In genomic region chr11:118399891-118400565, GRCm38 (mm10) we compare ENCODE assay signal across 8 mouse cellular contexts. TPM values are rescaled to one million over a fixed set of nuclear protein-coding genes. Genes with fewer than 3 reads are reported as not detected.
DNase-seq lines count a peak whose midpoint lies in the region; ATAC-seq and TF ChIP-seq lines count a peak whose summit lies in the region.

No protein-coding gene starts in this region.

- H3K4me3 ChIP-seq in limb, embryonic 14.5 days (replicated peaks; ENCODE audit: low read length) = no peak overlapping the region
- H3K4me3 ChIP-seq in stomach, embryonic 14.5 days (ENCODE audit: low read depth, low read length) = no peak overlapping the region
- H3K4me3 ChIP-seq in forebrain, postnatal 0 days (ENCODE audit: low read depth, low read length) = no peak overlapping the region

- peak overlapping the region; percentile 71 for H3K27ac ChIP-seq in limb, embryonic 14.5 days (replicated peaks; ENCODE audit: low read depth, low read length)
- peak overlapping the region; percentile 83 for H3K27ac ChIP-seq in stomach, embryonic 14.5 days (ENCODE audit: low read length)
- H3K27ac ChIP-seq in forebrain, postnatal 0 days (ENCODE audit: low read depth, low read length) = no peak overlapping the region

- H3K4me2 ChIP-seq in limb, embryonic 14.5 days (replicated peaks; ENCODE audit: low read depth, low read length, severe bottlenecking) = no peak overlapping the region
- H3K4me2 ChIP-seq in stomach, embryonic 14.5 days (replicated peaks; ENCODE audit: low read depth, low read length) = peak overlapping the region; percentile 29; the same call in 1 of the 2 replicates
- no peak overlapping the region for H3K4me2 ChIP-seq in forebrain, postnatal 0 days (ENCODE audit: low read depth)

- intact Hi-C loops in gastrocnemius, postnatal 14 days (cut with DNase I; ENCODE audit: low total_unique reads) = no loop called here

- DNase-seq in gastrocnemius, postnatal 14 days = peak; percentile 4
- DNase-seq in gastrocnemius, postnatal 25 days = no peak
- peak; percentile 3 for DNase-seq in right cerebral cortex, postnatal 14 days
- DNase-seq in right cerebral cortex, postnatal 36 days (ENCODE audit: low spot score in 2 of 2) = no peak
- no peak for DNase-seq in limb, embryonic 14.5 days (ENCODE audit: low spot score)
- DNase-seq in spleen, postnatal 36 days (ENCODE audit: low spot score in 2 of 2) = no peak
- no peak for DNase-seq in forebrain, postnatal 0 days

- H3K9me3 ChIP-seq in limb, embryonic 14.5 days (ENCODE audit: control insufficient read depth, low read length) = no peaks in the 10 kb centered on the region
- no peaks in the 10 kb centered on the region for H3K9me3 ChIP-seq in stomach, embryonic 14.5 days (ENCODE audit: control insufficient read depth, low read depth, low read length)
- H3K9me3 ChIP-seq in forebrain, postnatal 0 days (ENCODE audit: low read length) = no peaks in the 10 kb centered on the region

- H3K27me3 ChIP-seq in limb, embryonic 14.5 days (ENCODE audit: control insufficient read depth, insufficient read depth, low read length) = no peaks in the 10 kb centered on the region
- H3K27me3 ChIP-seq in stomach, embryonic 14.5 days (ENCODE audit: control insufficient read depth, insufficient read depth, low read length) = no peaks in the 10 kb centered on the region
- H3K27me3 ChIP-seq in forebrain, postnatal 0 days (ENCODE audit: insufficient read depth, low read length) = no peaks in the 10 kb centered on the region

- TF ChIP-seq POLR2A in limb, embryonic 14.5 days (IDR thresholded peaks at IDR 0.05; ENCODE audit: borderline replicate concordance, extremely low read depth, insufficient read depth, insufficient read length) = no peak

- ATAC-seq in limb, embryonic 14.5 days (ENCODE audit: low FRiP score, low read depth) = no peak
- peak; percentile 15 for ATAC-seq in stomach, embryonic 14.5 days (ENCODE audit: insufficient number of reproducible peaks, insufficient read depth, low FRiP score, low read depth)
- no peak for ATAC-seq in forebrain, postnatal 0 days

- no peak for TF ChIP-seq CTCF in forebrain, postnatal 0 days (IDR thresholded peaks at IDR 0.05; ENCODE audit: low read depth)

- 62% methylated on average over 5 of the region's 5 CpGs for WGBS in limb, embryonic 14.5 days
- 55% methylated on average over 5 of the region's 5 CpGs for WGBS in stomach, embryonic 14.5 days
- WGBS in forebrain, postnatal 0 days = 80% methylated on average over 5 of the region's 5 CpGs

- H3K9ac ChIP-seq in limb, embryonic 14.5 days (ENCODE audit: low read depth, low read length, severe bottlenecking) = peak overlapping the region; percentile 0; the same call in 1 of the 2 replicates
- H3K9ac ChIP-seq in stomach, embryonic 14.5 days (replicated peaks; ENCODE audit: low read depth, low read length) = no peak overlapping the region
- no peak overlapping the region for H3K9ac ChIP-seq in forebrain, postnatal 0 days

- peaks cover 29% of the 10 kb centered on the region for H3K4me1 ChIP-seq in limb, embryonic 14.5 days (ENCODE audit: control insufficient read depth, insufficient read depth, low read length)
- peaks cover 28% of the 10 kb centered on the region for H3K4me1 ChIP-seq in stomach, embryonic 14.5 days (ENCODE audit: control insufficient read depth, insufficient read depth, low read length)
- H3K4me1 ChIP-seq in forebrain, postnatal 0 days (ENCODE audit: insufficient read depth) = no peaks in the 10 kb centered on the region

- 0 out of 2 replicates have a peak, but pooled peaks cover 4% of the 10 kb centered on the region for H3K36me3 ChIP-seq in limb, embryonic 14.5 days (ENCODE audit: control insufficient read depth, insufficient read depth, low read length)
- no peaks in the 10 kb centered on the region for H3K36me3 ChIP-seq in stomach, embryonic 14.5 days (ENCODE audit: control insufficient read depth, insufficient read depth, low read length)
- H3K36me3 ChIP-seq in forebrain, postnatal 0 days (ENCODE audit: insufficient read depth) = no peaks in the 10 kb centered on the region

RNA-seq across cellular contexts. Expression of gene Lgals3bp, which starts 1.9 kb away (rescaled TPM):
- 10 to 100 TPM; 11.0 to 11.9 TPM for total RNA-seq in gastrocnemius, postnatal 14 days (2021)
- total RNA-seq in gastrocnemius, postnatal 25 days (2021) = 10 to 100 TPM; 11.0 to 14.7 TPM
- polyA plus RNA-seq in limb, embryonic 14.5 days (2012; rRNA removed) = 13.7 and 19.7 TPM in 2 replicates
- 8.2 and 8.7 TPM in 2 replicates for polyA plus RNA-seq in limb, embryonic 14.5 days (2014; fragmentation: Nextera tagmentation; extraction: Ambion mirVana)
- polyA plus RNA-seq in stomach, embryonic 14.5 days (2014; fragmentation: Nextera tagmentation; extraction: Ambion mirVana) = 39.0 and 39.2 TPM in 2 replicates
- 15.5 and 15.6 TPM in 2 replicates for total RNA-seq in forebrain, postnatal 0 days (2014; rRNA removed)
- polyA plus RNA-seq in forebrain, postnatal 0 days (2015; fragmentation: Nextera tagmentation; extraction: Ambion mirVana) = 13.7 and 16.4 TPM in 2 replicates

RNA-seq across cellular contexts. Expression of gene Cant1, which starts 18.9 kb away (rescaled TPM):
- total RNA-seq in gastrocnemius, postnatal 14 days (2021) = 10 to 100 TPM; 11.0 to 11.7 TPM
- total RNA-seq in gastrocnemius, postnatal 25 days (2021) = 1 to 10 TPM; 9.3 to 9.9 TPM
- 47.7 and 61.8 TPM in 2 replicates for polyA plus RNA-seq in limb, embryonic 14.5 days (2012; rRNA removed)
- 29.3 and 35.3 TPM in 2 replicates for polyA plus RNA-seq in limb, embryonic 14.5 days (2014; fragmentation: Nextera tagmentation; extraction: Ambion mirVana)
- polyA plus RNA-seq in stomach, embryonic 14.5 days (2014; fragmentation: Nextera tagmentation; extraction: Ambion mirVana) = 21.8 and 25.7 TPM in 2 replicates
- 38.6 and 52.4 TPM in 2 replicates for total RNA-seq in forebrain, postnatal 0 days (2014; rRNA removed)
- polyA plus RNA-seq in forebrain, postnatal 0 days (2015; fragmentation: Nextera tagmentation; extraction: Ambion mirVana) = 27.8 and 31.6 TPM in 2 replicates

RNA-seq across cellular contexts. Expression of gene C1qtnf1, which starts 28.0 kb away (rescaled TPM):
- total RNA-seq in gastrocnemius, postnatal 14 days (2021) = 10 to 100 TPM; 26.4 to 30.2 TPM
- total RNA-seq in gastrocnemius, postnatal 25 days (2021) = 10 to 100 TPM in 1 of 2 experiments, 1 to 10 TPM in 1; 9.2 to 13.4 TPM
- 12.5 and 16.0 TPM in 2 replicates for polyA plus RNA-seq in limb, embryonic 14.5 days (2012; rRNA removed)
- 10.3 and 12.4 TPM in 2 replicates for polyA plus RNA-seq in limb, embryonic 14.5 days (2014; fragmentation: Nextera tagmentation; extraction: Ambion mirVana)
- polyA plus RNA-seq in stomach, embryonic 14.5 days (2014; fragmentation: Nextera tagmentation; extraction: Ambion mirVana) = 7.0 and 7.9 TPM in 2 replicates
- total RNA-seq in forebrain, postnatal 0 days (2014; rRNA removed) = 5.1 and 8.5 TPM in 2 replicates
- polyA plus RNA-seq in forebrain, postnatal 0 days (2015; fragmentation: Nextera tagmentation; extraction: Ambion mirVana) = 5.4 and 5.9 TPM in 2 replicates

RNA-seq across cellular contexts. Expression of gene Timp2, which starts 44.5 kb away (rescaled TPM):
- 100 to 1,000 TPM; 119 to 133 TPM for total RNA-seq in gastrocnemius, postnatal 14 days (2021)
- total RNA-seq in gastrocnemius, postnatal 25 days (2021) = 10 to 100 TPM; 77.3 to 96.4 TPM
- 175 and 202 TPM in 2 replicates for polyA plus RNA-seq in limb, embryonic 14.5 days (2012; rRNA removed)
- 202 and 223 TPM in 2 replicates for polyA plus RNA-seq in limb, embryonic 14.5 days (2014; fragmentation: Nextera tagmentation; extraction: Ambion mirVana)
- 101 and 109 TPM in 2 replicates for polyA plus RNA-seq in stomach, embryonic 14.5 days (2014; fragmentation: Nextera tagmentation; extraction: Ambion mirVana)
- 174 and 208 TPM in 2 replicates for total RNA-seq in forebrain, postnatal 0 days (2014; rRNA removed)
- 121 and 165 TPM in 2 replicates for polyA plus RNA-seq in forebrain, postnatal 0 days (2015; fragmentation: Nextera tagmentation; extraction: Ambion mirVana)

RNA-seq across cellular contexts. Expression of gene Cep295nl, which starts 57.7 kb away (rescaled TPM):
- total RNA-seq in gastrocnemius, postnatal 14 days (2021) = 1 to 10 TPM; 1.3 TPM
- 1 to 10 TPM in 1 of 2 experiments, under 1 TPM in 1; 0.99 to 1.0 TPM for total RNA-seq in gastrocnemius, postnatal 25 days (2021)
- polyA plus RNA-seq in limb, embryonic 14.5 days (2012; rRNA removed) = 0.69 and 0.85 TPM in 2 replicates
- polyA plus RNA-seq in limb, embryonic 14.5 days (2014; fragmentation: Nextera tagmentation; extraction: Ambion mirVana) = 1.3 and 1.6 TPM in 2 replicates
- 0.62 TPM in 1 of 2 replicates, not detected in the other for polyA plus RNA-seq in stomach, embryonic 14.5 days (2014; fragmentation: Nextera tagmentation; extraction: Ambion mirVana)
- total RNA-seq in forebrain, postnatal 0 days (2014; rRNA removed) = 0.33 and 1.5 TPM in 2 replicates
- 0.14 and 0.21 TPM in 2 replicates for polyA plus RNA-seq in forebrain, postnatal 0 days (2015; fragmentation: Nextera tagmentation; extraction: Ambion mirVana)

Comparison
In these comparisons a context has a peak if more than half of its experiments do, and no peak if none do; other contexts are left out.
1. DNase-seq: peak in gastrocnemius, postnatal 14 days (single experiment) and right cerebral cortex, postnatal 14 days (single experiment); none in gastrocnemius, postnatal 25 days (single experiment), right cerebral cortex, postnatal 36 days (0 of 2), limb, embryonic 14.5 days (single experiment), spleen, postnatal 36 days (0 of 2) and forebrain, postnatal 0 days (single experiment).